Mouse (Mus musculus) layer of hippocampus, postnatal 36 days (tissue): ENCODE data around the gene Lrch1. TPM values are rescaled to one million over a fixed set of nuclear protein-coding genes. Genes with fewer than 3 reads are reported as not detected.

Source experiments
- DNase-seq, 2 experiments: peaks; one replicate each; pipeline ENCODE4 v3.0.0; 2022
- total RNA-seq, 2 experiments: library from RNA; stranded (reverse); gene quantifications; 2 replicates each; pipeline ENCODE4 v1.2.3; 2021

Lrch1 gene
- total RNA-seq, 2 experiments from 2014 or later, result 15.7 to 18.7 TPM

- no peak for DNase-seq
These were observed 1.3 kb downstream of the Lrch1 start for GRCm38 (mm10) chr14:74946321-74946750.

- DNase-seq, result no peak
These were observed 2.1 kb downstream of the Lrch1 start for GRCm38 (mm10) chr14:74945266-74946215.

GRCm38 (mm10) chr14:74944128-74944755, 3.4 kb downstream of the Lrch1 start:
- no peak for DNase-seq

GRCm38 (mm10) chr14:74943581-74944117, 4.0 kb downstream of the Lrch1 start:
- no peak for DNase-seq

GRCm38 (mm10) chr14:74943024-74943423, 4.7 kb downstream of the Lrch1 start:
- no peak for DNase-seq

- DNase-seq, result no peak
These were observed 6.1 kb downstream of the Lrch1 start for GRCm38 (mm10) chr14:74941591-74941990.

- DNase-seq, result no peak
These were observed 6.9 kb downstream of the Lrch1 start for GRCm38 (mm10) chr14:74940741-74941140.

- DNase-seq, result no peak
These were observed 8.3 kb downstream of the Lrch1 start for GRCm38 (mm10) chr14:74939355-74939754.

GRCm38 (mm10) chr14:74938896-74939295, 8.8 kb downstream of the Lrch1 start:
- no peak for DNase-seq

- DNase-seq, result no peak
These were observed 11.0 kb downstream of the Lrch1 start for GRCm38 (mm10) chr14:74936557-74937261.

- no peak for DNase-seq
These were observed 12.6 kb downstream of the Lrch1 start for GRCm38 (mm10) chr14:74935111-74935510.

- DNase-seq, result no peak
These were observed 13.5 kb downstream of the Lrch1 start for GRCm38 (mm10) chr14:74933960-74934710.

GRCm38 (mm10) chr14:74929739-74930138, 17.9 kb downstream of the Lrch1 start:
- no peak for DNase-seq

- no peak for DNase-seq
These were observed 18.8 kb downstream of the Lrch1 start for GRCm38 (mm10) chr14:74928809-74929432.

GRCm38 (mm10) chr14:74926899-74927571, 20.6 kb downstream of the Lrch1 start:
- DNase-seq, result no peak

GRCm38 (mm10) chr14:74925951-74926517, 21.6 kb downstream of the Lrch1 start:
- peak in 1 of 2 experiments; percentile 29 for DNase-seq

GRCm38 (mm10) chr14:74924521-74924920, 23.2 kb downstream of the Lrch1 start:
- no peak for DNase-seq

- DNase-seq, result no peak
These were observed 23.6 kb downstream of the Lrch1 start for GRCm38 (mm10) chr14:74924031-74924430.

GRCm38 (mm10) chr14:74922039-74922736, 25.5 kb downstream of the Lrch1 start:
- no peak for DNase-seq

- DNase-seq, result no peak
These were observed 26.2 kb downstream of the Lrch1 start for GRCm38 (mm10) chr14:74921471-74921870.
